Mouse (Mus musculus) heart, embryonic 13.5 days (tissue): Measurements from ENCODE around the gene Dennd5a. TPM values are rescaled to one million over a fixed set of nuclear protein-coding genes. Genes with fewer than 3 reads are reported as not detected.
"Not testable (repeated sequence)": the region's sequence is repeated elsewhere in the genome, so short reads cannot be mapped to it uniquely, and the experiment has no call there.

Source experiments
- ATAC-seq: fragments of 200-750 bp; cut with Nextera tagmentation; 2 replicates; pipeline ENCODE4 v1.8.0; 2017; ENCODE audit warnings: moderate TSS enrichment; ENCODE audit not compliant: insufficient number of reproducible peaks, low FRiP score, low TSS enrichment; ENCODE audit errors: extremely low read depth
- H3K27ac ChIP-seq: fragments of 300-500 bp; sonication (generic); replicated peaks from 2 replicates; pipeline ENCODE4 v1.5.1; 2015; ENCODE audit warnings: moderate library complexity, mild to moderate bottlenecking, inconsistent platforms
- H3K27me3 ChIP-seq: fragments of 300-500 bp; sonication (generic); replicated peaks from 2 replicates; pipeline ENCODE4 v1.6.1; 2015; ENCODE audit warnings: mild to moderate bottlenecking, inconsistent platforms
- H3K36me3 ChIP-seq: fragments of 300-500 bp; sonication (generic); 2 replicates; pipeline ENCODE4 v1.6.1; 2015; ENCODE audit warnings: mild to moderate bottlenecking, inconsistent platforms
- H3K4me1 ChIP-seq: fragments of 300-500 bp; sonication (generic); 2 replicates; pipeline ENCODE4 v1.6.1; 2015; ENCODE audit warnings: inconsistent platforms
- H3K4me2 ChIP-seq: fragments of 300-500 bp; sonication (generic); 2 replicates; pipeline ENCODE4 v1.6.1; 2015; ENCODE audit warnings: inconsistent platforms, mild to moderate bottlenecking, moderate library complexity
- H3K4me3 ChIP-seq: fragments of 300-500 bp; sonication (generic); 2 replicates; pipeline ENCODE4 v1.5.1; 2015; ENCODE audit warnings: moderate library complexity, mild to moderate bottlenecking, inconsistent platforms
- H3K9ac ChIP-seq: fragments of 300-500 bp; sonication (generic); 2 replicates; pipeline ENCODE4 v1.6.1; 2015; ENCODE audit warnings: inconsistent platforms, mild to moderate bottlenecking, moderate library complexity
- H3K9me3 ChIP-seq: fragments of 300-500 bp; sonication (generic); 2 replicates; pipeline ENCODE4 v1.6.1; 2016; ENCODE audit warnings: inconsistent platforms
- WGBS: fragments of 180-500 bp; shearing (Covaris S2); methylation state at CpG from one replicate; pipeline ENCODE4 v1.1.7; 2015; ENCODE audit warnings: mixed read lengths; 5-methylcytosine and 5-hydroxymethylcytosine counted together
- polyA plus RNA-seq: library from polyadenylated mRNA; unstranded; fragments of >200 nt; fragmentation: Nextera tagmentation; extraction: Ambion mirVana; gene quantifications from 2 replicates; pipeline ENCODE4 v1.2.1, GENCODE M21; 2015

The Dennd5a gene
- polyA plus RNA-seq, 1 experiment from 2014 or later: 30.0 TPM

- peak overlapping the region; percentile 90 for H3K27ac ChIP-seq
- H3K9ac ChIP-seq: peak overlapping the region; percentile 84
- under 1% methylated on average over 43 of the region's 43 CpGs for WGBS
Measured at GRCm38 (mm10) chr7:109986133-109986669, 25.9 kb upstream of the Dennd5a start.

GRCm38 (mm10) chr7:109985661-109986132 lies 25.4 kb upstream of the Dennd5a start:
- under 1% methylated on average over 27 of the region's 27 CpGs for WGBS

More at GRCm38 (mm10) chr7:109986133-109986669, 25.9 kb upstream of the Dennd5a start:
- Histone ChIP-seq H3K36me3 (peaks cover 27% of the 10 kb centered on the region), H3K4me2 (peak overlapping the region; percentile 72), H3K4me3 (peak overlapping the region; percentile 64), H3K4me1 (peaks cover 16% of the 10 kb centered on the region), H3K9me3 (no peaks in the 10 kb centered on the region), H3K27me3 (no peaks in the 10 kb centered on the region)
- ATAC-seq: peak; percentile 100

GRCm38 (mm10) chr7:109984608-109985007 lies 24.3 kb upstream of the Dennd5a start:
- Histone ChIP-seq H3K9ac (peak overlapping the region; percentile 84; the same call in 1 of the 2 replicates), H3K36me3 (peaks cover 40% of the 10 kb centered on the region), H3K4me1 (peaks cover 16% of the 10 kb centered on the region), H3K4me2 (peak overlapping the region; percentile 72), H3K4me3 (peak overlapping the region; percentile 64)
- H3K27ac ChIP-seq, ATAC-seq, H3K9me3 ChIP-seq, H3K27me3 ChIP-seq: not testable (repeated sequence)
- WGBS: 80% methylated on average over 5 of the region's 5 CpGs

More at GRCm38 (mm10) chr7:109985661-109986132, 25.4 kb upstream of the Dennd5a start:
- H3K36me3 ChIP-seq: peaks cover 29% of the 10 kb centered on the region
- ATAC-seq: no peak
- H3K9me3 ChIP-seq: no peaks in the 10 kb centered on the region
- peak overlapping the region; percentile 64 for H3K4me3 ChIP-seq
- peak overlapping the region; percentile 65 for H3K27ac ChIP-seq
- H3K4me2 ChIP-seq: peak overlapping the region; percentile 72
- H3K27me3 ChIP-seq: no peaks in the 10 kb centered on the region
- peak overlapping the region; percentile 84 for H3K9ac ChIP-seq
- peaks cover 16% of the 10 kb centered on the region for H3K4me1 ChIP-seq

- ATAC-seq, H3K9me3 ChIP-seq, H3K27me3 ChIP-seq, H3K4me3 ChIP-seq, H3K9ac ChIP-seq, H3K4me2 ChIP-seq, H3K27ac ChIP-seq, H3K4me1 ChIP-seq: not testable (repeated sequence)
- H3K36me3 ChIP-seq: peaks cover 79% of the 10 kb centered on the region
- WGBS: 65% methylated on average over 5 of the region's 5 CpGs
Measured at GRCm38 (mm10) chr7:109977131-109977530, 16.9 kb upstream of the Dennd5a start.

GRCm38 (mm10) chr7:109975966-109976715 lies 15.9 kb upstream of the Dennd5a start:
- WGBS: 86% methylated on average over 6 of the region's 6 CpGs
- no peak overlapping the region for H3K9ac ChIP-seq
- no peaks in the 10 kb centered on the region for H3K4me1 ChIP-seq
- no peak overlapping the region for H3K4me3 ChIP-seq
- no peak overlapping the region for H3K4me2 ChIP-seq
- peaks cover 75% of the 10 kb centered on the region for H3K36me3 ChIP-seq
- ATAC-seq: no peak
- H3K27ac ChIP-seq: no peak overlapping the region
- no peaks in the 10 kb centered on the region for H3K27me3 ChIP-seq
- no peaks in the 10 kb centered on the region for H3K9me3 ChIP-seq

GRCm38 (mm10) chr7:109969542-109969941 lies 9.3 kb upstream of the Dennd5a start:
- Histone ChIP-seq H3K9ac (0 out of 2 replicates have a peak overlapping the region, but pooled peaks have one; percentile 38), H3K27me3 (no peaks in the 10 kb centered on the region), H3K4me3 (no peak overlapping the region), H3K4me2 (no peak overlapping the region), H3K9me3 (no peaks in the 10 kb centered on the region), H3K36me3 (peaks cover 18% of the 10 kb centered on the region), H3K27ac (peak overlapping the region; percentile 70), H3K4me1 (peaks cover 19% of the 10 kb centered on the region)
- no peak for ATAC-seq

- Histone ChIP-seq H3K9me3 (no peaks in the 10 kb centered on the region), H3K4me2 (no peak overlapping the region), H3K4me3 (no peak overlapping the region), H3K27me3 (no peaks in the 10 kb centered on the region), H3K9ac (0 out of 2 replicates have a peak overlapping the region, but pooled peaks have one; percentile 41), H3K36me3 (peaks cover 17% of the 10 kb centered on the region), H3K27ac (peak overlapping the region; percentile 73), H3K4me1 (peaks cover 19% of the 10 kb centered on the region)
- peak; percentile 31; the same call in 1 of the 2 replicates for ATAC-seq
- WGBS: 0% methylated on average over 1 of the region's 2 CpGs
Measured at GRCm38 (mm10) chr7:109968924-109969450, 8.7 kb upstream of the Dennd5a start.

- Histone ChIP-seq H3K9ac (peak overlapping the region; percentile 41), H3K27me3 (no peaks in the 10 kb centered on the region), H3K36me3 (peaks cover 13% of the 10 kb centered on the region), H3K4me2 (peak overlapping the region; percentile 17; the same call in 1 of the 2 replicates), H3K27ac (peak overlapping the region; percentile 73), H3K4me1 (peaks cover 19% of the 10 kb centered on the region), H3K9me3 (no peaks in the 10 kb centered on the region), H3K4me3 (no peak overlapping the region)
- ATAC-seq: no peak; the same call in 1 of the 2 replicates
- 56% methylated on average over 11 of the region's 11 CpGs for WGBS
Measured at GRCm38 (mm10) chr7:109967805-109968579, 7.7 kb upstream of the Dennd5a start.

- H3K9ac ChIP-seq: no peak overlapping the region
- no peak overlapping the region for H3K27ac ChIP-seq
- ATAC-seq: no peak
- no peak overlapping the region for H3K4me3 ChIP-seq
- no peaks in the 10 kb centered on the region for H3K36me3 ChIP-seq
- H3K4me2 ChIP-seq: no peak overlapping the region
- no peaks in the 10 kb centered on the region for H3K27me3 ChIP-seq
- H3K4me1 ChIP-seq: peaks cover 30% of the 10 kb centered on the region
- no peaks in the 10 kb centered on the region for H3K9me3 ChIP-seq
Measured at GRCm38 (mm10) chr7:109965658-109966057, 5.4 kb upstream of the Dennd5a start.

GRCm38 (mm10) chr7:109963707-109964106 lies 3.4 kb upstream of the Dennd5a start:
- no peaks in the 10 kb centered on the region for H3K9me3 ChIP-seq
- H3K4me1 ChIP-seq: peaks cover 27% of the 10 kb centered on the region

GRCm38 (mm10) chr7:109962596-109962995 lies 2.3 kb upstream of the Dennd5a start:
- WGBS: 65% methylated on average over 4 of the region's 4 CpGs

More at GRCm38 (mm10) chr7:109963707-109964106, 3.4 kb upstream of the Dennd5a start:
- WGBS: 87% methylated on average over 4 of the region's 4 CpGs
- no peaks in the 10 kb centered on the region for H3K36me3 ChIP-seq
- no peak overlapping the region for H3K4me2 ChIP-seq
- no peak overlapping the region for H3K9ac ChIP-seq
- ATAC-seq: no peak
- no peak overlapping the region for H3K27ac ChIP-seq
- H3K4me3 ChIP-seq: no peak overlapping the region
- H3K27me3 ChIP-seq: no peaks in the 10 kb centered on the region

More at GRCm38 (mm10) chr7:109962596-109962995, 2.3 kb upstream of the Dennd5a start:
- Histone ChIP-seq H3K4me1 (peaks cover 26% of the 10 kb centered on the region), H3K27me3 (no peaks in the 10 kb centered on the region), H3K36me3 (no peaks in the 10 kb centered on the region), H3K9ac (no peak overlapping the region), H3K4me2 (no peak overlapping the region), H3K27ac (no peak overlapping the region; the same call in 1 of the 2 replicates), H3K9me3 (no peaks in the 10 kb centered on the region), H3K4me3 (no peak overlapping the region)
- ATAC-seq: no peak
